10 mouse cellular contexts compared by ENCODE assay signal in the genomic region with DNA sequence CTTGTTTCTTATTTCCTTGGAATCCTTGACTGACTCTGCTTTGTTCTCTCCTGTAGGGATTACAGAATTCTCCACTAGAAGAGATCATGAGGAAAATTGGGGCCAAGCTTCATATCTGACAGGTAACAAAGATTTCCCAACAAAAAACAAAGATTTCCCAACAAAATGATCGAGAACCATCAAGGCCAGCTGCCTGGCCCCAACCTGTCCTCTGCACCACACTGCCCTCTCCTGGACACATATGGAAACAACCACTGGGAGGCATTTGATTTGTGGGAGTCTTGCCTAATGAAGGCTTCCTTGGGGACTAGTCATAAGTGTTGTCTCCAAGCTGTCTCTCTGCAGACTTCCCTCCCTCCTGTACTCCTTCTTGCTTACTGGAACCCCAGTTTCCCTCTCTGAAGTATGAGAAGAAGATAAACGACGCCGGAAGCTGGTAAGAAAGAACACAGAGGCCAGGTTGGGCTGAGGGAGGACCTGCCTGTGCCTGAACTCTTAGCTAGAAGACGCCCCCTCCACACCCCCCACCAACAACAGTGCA. TPM values are rescaled to one million over a fixed set of nuclear protein-coding genes. Genes with fewer than 3 reads are reported as not detected.
A peak's percentile ranks its signal among the peaks of the same experiment; 100 is the strongest.
DNase-seq lines count a peak whose midpoint lies in the region; ATAC-seq and TF ChIP-seq lines count a peak whose summit lies in the region.
"Had no signal": no experiment of that assay in that cellular context is flagged by ENCODE, and none has a peak within 500 bp of the region (broad histone marks: within the 10 kb centered on the region; RNA-seq: fewer than 3 reads in every experiment).

No protein-coding gene starts in this region.

- H3K4me3 ChIP-seq in heart, embryonic 12.5 days = no peak overlapping the region
- H3K4me3 ChIP-seq in midbrain, postnatal 0 days (ENCODE audit: low read depth, low read length) = no peak overlapping the region
- H3K4me3 ChIP-seq: embryonic facial prominence, embryonic 13.5 days; limb, embryonic 12.5 days had no signal

- DNase-seq in heart, adult 8-10 months (ENCODE audit: low spot score) = peak; percentile 69
- peak; percentile 53 for DNase-seq in CD4-positive helper T cell, adult 2 months (ENCODE audit: low read depth, low spot score)
- DNase-seq in adrenal gland, adult 2 months = peak; percentile 87
- peak; percentile 82 for DNase-seq in embryo, embryonic 9.5 days (ENCODE audit: extremely low spot score)
- peak; percentile 65 to 82 for DNase-seq in kidney, postnatal 25 days
- peak; percentile 35 for DNase-seq in midbrain, postnatal 0 days (ENCODE audit: low spot score)
- DNase-seq in thymus, postnatal 10 days (ENCODE audit: low spot score in 2 of 2) = peak; percentile 41 to 76

- H3K27ac ChIP-seq in heart, embryonic 12.5 days (ENCODE audit: poor library complexity, severe bottlenecking) = no peak overlapping the region
- H3K27ac ChIP-seq in midbrain, postnatal 0 days (ENCODE audit: low read depth, low read length) = no peak overlapping the region
- H3K27ac ChIP-seq: embryonic facial prominence, embryonic 13.5 days; limb, embryonic 12.5 days had no signal

- WGBS in heart, embryonic 12.5 days = 39% methylated on average over 5 of the region's 5 CpGs
- 48% methylated on average over 5 of the region's 5 CpGs for WGBS in midbrain, postnatal 0 days

- no peak overlapping the region for H3K4me2 ChIP-seq in heart, embryonic 12.5 days
- H3K4me2 ChIP-seq in midbrain, postnatal 0 days (ENCODE audit: low read depth, low read length, poor library complexity, severe bottlenecking) = no peak overlapping the region
- H3K4me2 ChIP-seq: embryonic facial prominence, embryonic 13.5 days; limb, embryonic 12.5 days had no signal

- H3K36me3 ChIP-seq in heart, embryonic 12.5 days = no peaks in the 10 kb centered on the region
- H3K36me3 ChIP-seq in midbrain, postnatal 0 days (ENCODE audit: insufficient read depth, low read length) = no peaks in the 10 kb centered on the region
- H3K36me3 ChIP-seq: embryonic facial prominence, embryonic 13.5 days; limb, embryonic 12.5 days had no signal

- no peaks in the 10 kb centered on the region for H3K27me3 ChIP-seq in heart, embryonic 12.5 days (replicated peaks)
- no peaks in the 10 kb centered on the region for H3K27me3 ChIP-seq in midbrain, postnatal 0 days (ENCODE audit: insufficient read depth, low read length)
- H3K27me3 ChIP-seq: embryonic facial prominence, embryonic 13.5 days; limb, embryonic 12.5 days had no signal

- ATAC-seq in heart, embryonic 12.5 days (ENCODE audit: insufficient number of reproducible peaks, low FRiP score) = no peak
- ATAC-seq in midbrain, postnatal 0 days (ENCODE audit: low FRiP score) = no peak

- 0 out of 2 replicates have a peak, but pooled peaks cover 3% of the 10 kb centered on the region for H3K4me1 ChIP-seq in heart, embryonic 12.5 days (replicated peaks)
- no peaks in the 10 kb centered on the region for H3K4me1 ChIP-seq in midbrain, postnatal 0 days (ENCODE audit: insufficient read depth, low read length)
- H3K4me1 ChIP-seq: limb, embryonic 12.5 days had no signal

- no peak overlapping the region for H3K9ac ChIP-seq in heart, embryonic 12.5 days
- H3K9ac ChIP-seq in midbrain, postnatal 0 days (replicated peaks; ENCODE audit: low read length, poor library complexity, severe bottlenecking) = no peak overlapping the region
- H3K9ac ChIP-seq: embryonic facial prominence, embryonic 13.5 days; limb, embryonic 12.5 days had no signal

- H3K9me3 ChIP-seq in heart, embryonic 12.5 days (replicated peaks) = no peaks in the 10 kb centered on the region
- no peaks in the 10 kb centered on the region for H3K9me3 ChIP-seq in midbrain, postnatal 0 days (ENCODE audit: low read length)
- H3K9me3 ChIP-seq: embryonic facial prominence, embryonic 13.5 days; limb, embryonic 12.5 days had no signal

- peak; percentile 74 for TF ChIP-seq CTCF in midbrain, postnatal 0 days (IDR thresholded peaks at IDR 0.05)

RNA-seq across cellular contexts. Expression of gene Ckap4, which starts 19.8 kb away (rescaled TPM):
- total RNA-seq in heart, adult 8-10 months (2022) = 10 to 100 TPM; 18.2 to 26.3 (median 22.8) TPM
- 145 and 154 TPM in 2 replicates for polyA plus RNA-seq in heart, embryonic 12.5 days (2016; fragmentation: Nextera tagmentation; extraction: Ambion mirVana)
- total RNA-seq in adrenal gland, adult 2 months (2021) = 10 to 100 TPM; 24.5 to 44.7 TPM
- 20.8 and 29.3 TPM in 2 replicates for polyA plus RNA-seq in adrenal gland, adult 2 months (2012; rRNA removed)
- total RNA-seq in midbrain, postnatal 0 days (2014; rRNA removed) = 52.3 and 58.5 TPM in 2 replicates
- polyA plus RNA-seq in midbrain, postnatal 0 days (2015; fragmentation: Nextera tagmentation; extraction: Ambion mirVana) = 46.4 and 52.7 TPM in 2 replicates

Comparison
In these comparisons a context has a peak if more than half of its experiments do, and no peak if none do; other contexts are left out.
1. DNase-seq: peak in every context shown above with its lines; median percentile 87 in adrenal gland, adult 2 months; 82 in embryo, embryonic 9.5 days; 74 in kidney, postnatal 25 days; 69 in heart, adult 8-10 months; 58 in thymus, postnatal 10 days; 53 in CD4-positive helper T cell, adult 2 months; 35 in midbrain, postnatal 0 days.